Mouse (Mus musculus): Measurements from ENCODE around the gene Cd22. TPM values are rescaled to one million over a fixed set of nuclear protein-coding genes. Genes with fewer than 3 reads are reported as not detected.
"Not testable (repeated sequence)": the region's sequence is repeated elsewhere in the genome, so short reads cannot be mapped to it uniquely, and the experiment has no call there.

The Cd22 gene
- polyA plus RNA-seq, 1 experiment: 0.01 TPM

DNA sequence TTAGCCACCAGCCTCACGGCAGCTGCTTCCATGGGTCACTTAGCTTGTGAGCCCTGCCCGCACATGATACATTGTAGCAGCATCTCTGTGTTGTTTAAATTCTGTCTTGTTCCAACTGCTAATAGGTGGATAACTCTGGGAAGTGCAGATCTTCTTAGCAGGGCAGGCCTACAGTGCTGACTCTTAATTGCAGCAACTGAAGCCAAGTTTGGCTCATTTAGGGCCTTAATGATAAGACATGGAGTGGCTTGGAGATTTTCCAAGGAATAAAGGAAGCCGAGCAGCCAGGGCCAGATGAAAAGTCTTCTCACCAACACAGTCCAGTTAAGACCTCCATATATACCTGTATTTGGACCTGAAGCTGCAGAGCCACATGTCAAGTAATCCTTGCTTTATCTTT lies 39.8 kb downstream of the Cd22 start:
- TF ChIP-seq CTCF (IDR thresholded peaks at IDR 0.05; ENCODE audit: control insufficient read depth, insufficient read depth, insufficient read length): no peak
- no peak for TF ChIP-seq MAX (IDR thresholded peaks at IDR 0.05)
- no peak overlapping the region for H3ac ChIP-seq (ENCODE audit: control insufficient read depth, insufficient read length, low read depth)
- H3K27me3 ChIP-seq (ENCODE audit: control insufficient read depth, insufficient read depth, insufficient read length): peaks cover 10% of the 10 kb centered on the region

DNA sequence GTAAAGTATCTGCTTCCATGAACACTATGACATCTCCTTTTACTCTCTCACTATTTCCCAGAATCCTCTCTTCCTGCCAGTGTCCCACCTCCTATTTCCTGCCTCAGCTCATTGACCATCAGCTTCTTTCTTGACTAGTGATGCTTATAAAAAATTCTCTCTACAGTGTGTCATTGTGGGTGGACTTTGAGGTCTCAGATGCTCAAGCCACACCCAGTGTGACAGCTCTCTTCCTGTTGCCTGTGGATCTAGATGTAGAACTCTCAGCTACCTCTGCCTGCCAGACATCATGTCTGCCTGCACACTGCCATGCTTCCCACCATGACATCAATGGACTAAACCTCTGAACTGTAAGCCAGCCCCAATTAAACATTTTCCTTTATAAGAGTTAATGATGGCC lies 42.9 kb downstream of the Cd22 start:
- H3K36me3 ChIP-seq (ENCODE audit: control insufficient read depth, insufficient read depth): no peaks in the 10 kb centered on the region
- H3K79me3 ChIP-seq (ENCODE audit: low read depth): no peaks in the 10 kb centered on the region
- H3K27me3 ChIP-seq (ENCODE audit: control insufficient read depth, insufficient read depth, insufficient read length): peaks cover 10% of the 10 kb centered on the region
- H3K79me2 ChIP-seq (ENCODE audit: control insufficient read depth, insufficient read depth): no peaks in the 10 kb centered on the region
- H3K4me3 ChIP-seq (ENCODE audit: insufficient read depth, poor library complexity, severe bottlenecking): no peak overlapping the region
- H3ac ChIP-seq (ENCODE audit: control insufficient read depth, insufficient read length, low read depth): no peak overlapping the region
- TF ChIP-seq USF1 (IDR thresholded peaks at IDR 0.05; ENCODE audit: low read depth) (no peak), MYOG (IDR thresholded peaks at IDR 0.05; ENCODE audit: control insufficient read depth, extremely low read depth, insufficient read length) (no peak), CTCF (IDR thresholded peaks at IDR 0.05; ENCODE audit: control insufficient read depth, insufficient read depth, insufficient read length) (no peak), MAX (IDR thresholded peaks at IDR 0.05) (no peak), CEBPB (IDR thresholded peaks at IDR 0.05; ENCODE audit: low read depth) (no peak), FOSL1 (IDR thresholded peaks at IDR 0.05; ENCODE audit: insufficient read depth, low read length, poor library complexity, severe bottlenecking) (no peak), MYOD1 (IDR thresholded peaks at IDR 0.05; ENCODE audit: control insufficient read depth, insufficient read length, low read depth) (no peak)

More for the DNA sequence above, 39.8 kb downstream of the Cd22 start:
- no peaks in the 10 kb centered on the region for H3K79me3 ChIP-seq (ENCODE audit: low read depth)
- no peaks in the 10 kb centered on the region for H3K79me2 ChIP-seq (ENCODE audit: control insufficient read depth, insufficient read depth)
- no peak overlapping the region for H3K4me3 ChIP-seq (ENCODE audit: insufficient read depth, poor library complexity, severe bottlenecking)
- H3K36me3 ChIP-seq (ENCODE audit: control insufficient read depth, insufficient read depth): no peaks in the 10 kb centered on the region

DNA sequence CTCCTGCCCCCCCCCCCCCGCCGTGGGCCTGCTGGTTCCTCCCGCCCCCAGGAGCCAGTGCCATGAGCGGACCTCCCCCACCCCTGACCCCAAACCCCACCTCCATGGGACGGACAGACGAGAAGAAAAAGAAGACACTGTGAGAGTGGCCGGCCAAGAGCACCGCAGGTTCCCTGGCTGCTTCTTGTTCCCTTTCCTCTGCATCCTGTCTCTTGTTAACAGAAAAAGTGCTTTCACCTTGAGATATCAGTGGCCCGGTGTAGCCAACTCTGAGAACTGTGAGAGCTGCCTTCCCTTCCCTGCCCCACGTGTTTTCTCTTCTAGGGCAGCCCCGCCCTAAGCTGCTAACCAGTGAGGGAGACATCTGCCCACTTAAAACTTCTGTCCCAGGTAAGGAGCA lies 47.5 kb downstream of the Cd22 start:
- H3K79me2 ChIP-seq (ENCODE audit: control insufficient read depth, insufficient read depth); H3K36me3 ChIP-seq (ENCODE audit: control insufficient read depth, insufficient read depth); H3ac ChIP-seq (ENCODE audit: control insufficient read depth, insufficient read length, low read depth); H3K27me3 ChIP-seq (ENCODE audit: control insufficient read depth, insufficient read depth, insufficient read length); H3K79me3 ChIP-seq (ENCODE audit: low read depth); H3K4me3 ChIP-seq (ENCODE audit: insufficient read depth, poor library complexity, severe bottlenecking): not testable (repeated sequence)

DNA sequence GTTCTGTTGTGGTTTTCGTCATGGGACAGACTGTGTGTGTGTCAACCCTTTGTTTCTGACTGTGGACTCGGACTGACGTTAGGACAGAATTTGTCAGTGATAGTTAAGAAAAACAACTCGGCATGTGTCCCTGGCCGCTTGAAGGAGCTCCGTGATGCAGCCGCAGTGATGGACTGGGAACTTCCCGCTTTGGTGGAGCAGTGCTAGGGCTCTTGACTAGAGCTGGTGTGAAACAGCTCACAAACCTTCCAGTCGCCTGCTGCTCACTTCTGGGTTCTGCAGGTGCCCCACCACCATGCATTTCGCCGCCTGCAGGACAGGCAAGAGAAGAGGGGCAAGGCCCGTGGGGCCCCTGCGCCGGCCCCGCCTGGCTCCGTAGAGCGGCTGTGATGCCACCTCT lies 47.9 kb downstream of the Cd22 start:
- Histone ChIP-seq H3K36me3 (ENCODE audit: control insufficient read depth, insufficient read depth) (no peaks in the 10 kb centered on the region), H3K27me3 (ENCODE audit: control insufficient read depth, insufficient read depth, insufficient read length) (no peaks in the 10 kb centered on the region), H3K79me2 (ENCODE audit: control insufficient read depth, insufficient read depth) (no peaks in the 10 kb centered on the region), H3K4me3 (ENCODE audit: insufficient read depth, poor library complexity, severe bottlenecking) (no peak overlapping the region), H3K79me3 (ENCODE audit: low read depth) (no peaks in the 10 kb centered on the region), H3ac (ENCODE audit: control insufficient read depth, insufficient read length, low read depth) (no peak overlapping the region)
- TF ChIP-seq CEBPB (IDR thresholded peaks at IDR 0.05; ENCODE audit: low read depth): no peak
- no peak for TF ChIP-seq MYOD1 (IDR thresholded peaks at IDR 0.05; ENCODE audit: control insufficient read depth, insufficient read length, low read depth)
- no peak for TF ChIP-seq MYOG (IDR thresholded peaks at IDR 0.05; ENCODE audit: control insufficient read depth, extremely low read depth, insufficient read length)
- no peak for TF ChIP-seq CTCF (IDR thresholded peaks at IDR 0.05; ENCODE audit: control insufficient read depth, insufficient read depth, insufficient read length)

DNA sequence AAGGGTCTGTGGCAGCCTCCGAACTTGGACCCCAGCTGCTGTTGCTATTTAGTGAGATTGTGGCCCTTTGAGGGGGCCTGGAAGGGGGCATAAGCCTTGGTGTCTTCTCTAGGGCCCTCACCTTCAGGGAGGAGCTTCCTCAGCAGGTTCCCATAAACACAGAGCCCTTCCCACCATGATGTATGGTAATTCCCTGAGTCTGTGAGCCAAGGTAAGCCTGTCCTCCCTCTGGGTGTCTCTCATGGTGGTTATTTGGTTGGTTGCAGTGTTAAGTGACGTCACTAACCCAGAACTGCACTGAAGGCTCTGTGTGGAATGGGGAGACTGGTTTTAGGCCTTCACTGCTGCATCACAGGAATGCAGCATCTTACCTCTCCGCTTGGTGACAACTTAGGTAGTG lies 50.7 kb downstream of the Cd22 start:
- TF ChIP-seq USF1 (IDR thresholded peaks at IDR 0.05; ENCODE audit: low read depth): no peak
- no peak for TF ChIP-seq CTCF (IDR thresholded peaks at IDR 0.05; ENCODE audit: control insufficient read depth, insufficient read depth, insufficient read length)
- TF ChIP-seq MAX (IDR thresholded peaks at IDR 0.05): no peak
- no peak for TF ChIP-seq MYOD1 (IDR thresholded peaks at IDR 0.05; ENCODE audit: control insufficient read depth, insufficient read length, low read depth)
- TF ChIP-seq FOSL1 (IDR thresholded peaks at IDR 0.05; ENCODE audit: insufficient read depth, low read length, poor library complexity, severe bottlenecking): no peak
- no peak for TF ChIP-seq CEBPB (IDR thresholded peaks at IDR 0.05; ENCODE audit: low read depth)
- TF ChIP-seq MYOG (IDR thresholded peaks at IDR 0.05; ENCODE audit: control insufficient read depth, extremely low read depth, insufficient read length): no peak
- H3K79me3 ChIP-seq (ENCODE audit: low read depth): no peaks in the 10 kb centered on the region
- H3K36me3 ChIP-seq (ENCODE audit: control insufficient read depth, insufficient read depth): no peaks in the 10 kb centered on the region
- no peak overlapping the region for H3K4me3 ChIP-seq (ENCODE audit: insufficient read depth, poor library complexity, severe bottlenecking)
- no peak overlapping the region for H3ac ChIP-seq (ENCODE audit: control insufficient read depth, insufficient read length, low read depth)
- no peaks in the 10 kb centered on the region for H3K79me2 ChIP-seq (ENCODE audit: control insufficient read depth, insufficient read depth)
- H3K27me3 ChIP-seq (ENCODE audit: control insufficient read depth, insufficient read depth, insufficient read length): no peaks in the 10 kb centered on the region

DNA sequence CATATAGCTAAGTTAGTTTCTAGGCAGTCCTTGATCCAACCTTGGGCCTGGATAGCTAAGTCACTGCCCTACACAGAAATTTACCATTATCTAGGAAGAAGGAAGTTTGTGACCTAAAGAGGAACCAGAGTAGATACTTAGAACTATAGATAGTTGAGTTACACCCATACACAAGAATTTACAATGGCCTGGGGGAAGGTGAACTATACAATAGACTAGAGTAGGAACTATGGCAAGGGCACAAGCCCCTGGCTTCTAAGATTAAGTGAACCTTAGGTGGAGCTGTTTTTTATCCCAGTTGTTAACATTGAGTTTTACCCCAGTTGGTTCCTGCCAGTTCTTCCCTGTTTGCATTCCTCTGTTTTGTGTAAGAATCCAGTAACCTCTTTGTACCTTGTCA lies 51.3 kb downstream of the Cd22 start:
- not testable (repeated sequence) for H3K36me3 ChIP-seq (ENCODE audit: control insufficient read depth, insufficient read depth); H3K79me2 ChIP-seq (ENCODE audit: control insufficient read depth, insufficient read depth); H3K4me3 ChIP-seq (ENCODE audit: insufficient read depth, poor library complexity, severe bottlenecking); H3K79me3 ChIP-seq (ENCODE audit: low read depth); H3ac ChIP-seq (ENCODE audit: control insufficient read depth, insufficient read length, low read depth); H3K27me3 ChIP-seq (ENCODE audit: control insufficient read depth, insufficient read depth, insufficient read length)

DNA sequence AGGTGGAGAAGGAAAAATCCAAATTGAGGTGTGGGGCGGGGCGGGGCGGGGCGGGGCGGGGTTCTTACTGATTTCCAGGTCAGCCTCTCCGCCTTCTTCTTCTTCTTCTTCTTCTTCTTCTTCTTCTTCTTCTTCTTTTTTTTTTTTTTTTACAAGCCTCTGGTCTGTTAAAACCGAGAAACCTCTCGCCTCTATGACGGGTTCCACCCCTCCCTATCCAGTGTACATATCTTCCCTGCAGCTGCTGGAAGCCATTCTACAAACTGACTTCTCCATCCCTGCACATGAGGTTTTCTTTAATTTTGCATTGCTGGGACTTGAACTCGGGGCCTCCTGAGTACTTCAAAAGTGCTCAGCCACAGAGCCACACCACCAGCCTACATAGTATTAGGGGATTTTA lies 53.5 kb downstream of the Cd22 start:
- H3ac ChIP-seq (ENCODE audit: control insufficient read depth, insufficient read length, low read depth): no peak overlapping the region
- H3K79me3 ChIP-seq (ENCODE audit: low read depth): no peaks in the 10 kb centered on the region
- H3K36me3 ChIP-seq (ENCODE audit: control insufficient read depth, insufficient read depth): no peaks in the 10 kb centered on the region
- no peak for TF ChIP-seq CEBPB (IDR thresholded peaks at IDR 0.05; ENCODE audit: low read depth)
- no peak for TF ChIP-seq MAX (IDR thresholded peaks at IDR 0.05)
- no peak for TF ChIP-seq FOSL1 (IDR thresholded peaks at IDR 0.05; ENCODE audit: insufficient read depth, low read length, poor library complexity, severe bottlenecking)
- TF ChIP-seq MYOG (IDR thresholded peaks at IDR 0.05; ENCODE audit: control insufficient read depth, extremely low read depth, insufficient read length): no peak
- no peak for TF ChIP-seq USF1 (IDR thresholded peaks at IDR 0.05; ENCODE audit: low read depth)
- no peak for TF ChIP-seq CTCF (IDR thresholded peaks at IDR 0.05; ENCODE audit: control insufficient read depth, insufficient read depth, insufficient read length)
- TF ChIP-seq MYOD1 (IDR thresholded peaks at IDR 0.05; ENCODE audit: control insufficient read depth, insufficient read length, low read depth): no peak
- H3K4me3 ChIP-seq (ENCODE audit: insufficient read depth, poor library complexity, severe bottlenecking): no peak overlapping the region
- H3K27me3 ChIP-seq (ENCODE audit: control insufficient read depth, insufficient read depth, insufficient read length): peaks cover 12% of the 10 kb centered on the region
- H3K79me2 ChIP-seq (ENCODE audit: control insufficient read depth, insufficient read depth): no peaks in the 10 kb centered on the region

Data from C2C12 (cell line).